Mouse (Mus musculus) E14TG2a.4 (cell line): Measurements from ENCODE around the gene Per3.

ENCODE experiments used
- CTCF ChIP-seq: conservative IDR thresholded peaks from 2 replicates; pipeline ENCODE4 v1.5.1; 2014; ENCODE audit warnings: low read length
- NANOG ChIP-seq: IDR thresholded peaks from 2 replicates; pipeline ENCODE4 v1.6.1; 2014; ENCODE audit warnings: borderline replicate concordance, low read length, mixed read lengths

- TF ChIP-seq CTCF, result no peak
- TF ChIP-seq NANOG, result no peak
These were observed 45.8 kb downstream of the Per3 start for GRCm38 (mm10) chr4:150998626-150999025.
